In genomic region chr15:78435681-78436080, GRCm38 (mm10) we compare ENCODE assay signal across 23 mouse cellular contexts. TPM values are rescaled to one million over a fixed set of nuclear protein-coding genes. Genes with fewer than 3 reads are reported as not detected.
A peak's percentile ranks its signal among the peaks of the same experiment; 100 is the strongest.
DNase-seq lines count a peak whose midpoint lies in the region; TF ChIP-seq lines count a peak whose summit lies in the region.
"Had no signal": no experiment of that assay in that cellular context is flagged by ENCODE, and none has a peak within 500 bp of the region (broad histone marks: within the 10 kb centered on the region; RNA-seq: fewer than 3 reads in every experiment).

No protein-coding gene starts in this region.

- no peak for DNase-seq in gastrocnemius, adult 2 months
- DNase-seq in gastrocnemius, postnatal 10 days, result no peak
- no peak for DNase-seq in layer of hippocampus, adult 2 months (ENCODE audit: low spot score in 2 of 2)
- DNase-seq in layer of hippocampus, adult 9-10 months (ENCODE audit: low spot score), result no peak
- DNase-seq in ZHBTc4 (ENCODE audit: low read depth, low spot score), result peak; percentile 15
- no peak for DNase-seq in retina, postnatal 1 day
- DNase-seq in urinary bladder, postnatal 36 days (ENCODE audit: low spot score in 2 of 2), result no peak
- DNase-seq: heart, postnatal 4 days; kidney, postnatal 36 days; left cerebral cortex, postnatal 4 days; liver, embryonic 13.5 days; right cerebral cortex, postnatal 25 days had no signal

- no peak overlapping the region for H3ac ChIP-seq in C2C12 (ENCODE audit: control insufficient read depth, insufficient read length, low read depth)

- no peak for TF ChIP-seq CTCF in gastrocnemius, adult 2 months (IDR thresholded peaks at IDR 0.05)
- no peak for TF ChIP-seq CTCF in layer of hippocampus, adult 2 months (conservative IDR thresholded peaks at IDR 0.05)
- TF ChIP-seq CTCF in C2C12 (IDR thresholded peaks at IDR 0.05; ENCODE audit: control insufficient read depth, insufficient read depth, insufficient read length), result no peak

- peaks cover 55% of the 10 kb centered on the region for H3K36me3 ChIP-seq in C2C12 (ENCODE audit: control insufficient read depth, insufficient read depth)
- H3K36me3 ChIP-seq: liver, embryonic 13.5 days had no signal

- no peaks in the 10 kb centered on the region for H3K79me3 ChIP-seq in C2C12 (ENCODE audit: low read depth)

- intact Hi-C loops in gastrocnemius, adult 2 months (cut with DNase I), result no loop called here

- H3K4me3 ChIP-seq in gastrocnemius, adult 2 months, result no peak overlapping the region
- H3K4me3 ChIP-seq in layer of hippocampus, adult 2 months, result no peak overlapping the region
- H3K4me3 ChIP-seq in C2C12 (ENCODE audit: insufficient read depth, poor library complexity, severe bottlenecking), result no peak overlapping the region
- H3K4me3 ChIP-seq: embryonic facial prominence, embryonic 15.5 days; liver, embryonic 13.5 days had no signal

- no peaks in the 10 kb centered on the region for H3K27me3 ChIP-seq in C2C12 (ENCODE audit: control insufficient read depth, insufficient read depth, insufficient read length)
- H3K27me3 ChIP-seq: embryonic facial prominence, embryonic 15.5 days had no signal

- peak overlapping the region; percentile 3; the same call in 1 of the 2 replicates for H3K27ac ChIP-seq in gastrocnemius, adult 2 months
- H3K27ac ChIP-seq in layer of hippocampus, adult 2 months, result peak overlapping the region; percentile 87
- H3K27ac ChIP-seq: liver, embryonic 13.5 days had no signal

- peaks cover 5% of the 10 kb centered on the region for H3K79me2 ChIP-seq in C2C12 (ENCODE audit: control insufficient read depth, insufficient read depth)

TF ChIP-seq in C2C12, 6 proteins besides CTCF, POLR2A, EP300 and RAD21:
- TF ChIP-seq USF1 (IDR thresholded peaks at IDR 0.05; ENCODE audit: low read depth) (peak; percentile 24), MAX (IDR thresholded peaks at IDR 0.05) (no peak), FOSL1 (IDR thresholded peaks at IDR 0.05; ENCODE audit: insufficient read depth, low read length, poor library complexity, severe bottlenecking) (no peak), MYOG (IDR thresholded peaks at IDR 0.05; ENCODE audit: control insufficient read depth, extremely low read depth, insufficient read length) (no peak)

RNA-seq across cellular contexts. Expression of gene Kctd17, which starts 7.3 kb away (rescaled TPM):
- total RNA-seq in gastrocnemius, adult 2 months (2021), result 10 to 100 TPM in 1 of 2 experiments, 1 to 10 TPM in 1; 8.9 to 17.2 TPM
- total RNA-seq in gastrocnemius, postnatal 10 days (2021), result 10 to 100 TPM; 48.7 to 62.2 TPM
- 100 to 1,000 TPM; 263 to 271 TPM for total RNA-seq in layer of hippocampus, adult 2 months (2021)
- polyA plus RNA-seq in C2C12 (2012; fragmentation: generic; extraction: Trizol), result 228 TPM
- total RNA-seq: megakaryocyte-erythroid progenitor cell, adult 5-6 weeks; neutrophil, adult 5-6 weeks had no signal

RNA-seq across cellular contexts. Expression of gene Mpst, which starts 29.5 kb away (rescaled TPM):
- 10 to 100 TPM; 61.9 to 66.9 TPM for total RNA-seq in gastrocnemius, adult 2 months (2021)
- total RNA-seq in gastrocnemius, postnatal 10 days (2021), result 10 to 100 TPM; 34.6 to 40.5 TPM
- total RNA-seq in layer of hippocampus, adult 2 months (2021), result 10 to 100 TPM; 29.5 to 31.8 TPM
- polyA plus RNA-seq in C2C12 (2012; fragmentation: generic; extraction: Trizol), result 44.7 TPM

RNA-seq across cellular contexts. Expression of gene Tst, which starts 30.0 kb away (rescaled TPM):
- 10 to 100 TPM; 18.2 to 18.8 TPM for total RNA-seq in gastrocnemius, adult 2 months (2021)
- 10 to 100 TPM; 18.0 to 23.3 TPM for total RNA-seq in gastrocnemius, postnatal 10 days (2021)
- 10 to 100 TPM; 35.6 to 40.3 TPM for total RNA-seq in layer of hippocampus, adult 2 months (2021)
- polyA plus RNA-seq in C2C12 (2012; fragmentation: generic; extraction: Trizol), result 21.4 TPM

RNA-seq across cellular contexts. Expression of gene Tmprss6, which starts 32.8 kb away (rescaled TPM):
- total RNA-seq in gastrocnemius, adult 2 months (2021), result not detected
- total RNA-seq in gastrocnemius, postnatal 10 days (2021), result under 1 TPM in 1 of 2 experiments, not detected in 1; 0.38 TPM
- total RNA-seq in layer of hippocampus, adult 2 months (2021), result 1 to 10 TPM; 1.9 to 3.0 TPM
- 0.06 TPM for polyA plus RNA-seq in C2C12 (2012; fragmentation: generic; extraction: Trizol)
- total RNA-seq: heart, postnatal 4 days; left cerebral cortex, postnatal 4 days; megakaryocyte-erythroid progenitor cell, adult 5-6 weeks; monocyte, adult 5-6 weeks; neutrophil, adult 5-6 weeks had no signal

RNA-seq across cellular contexts. Expression of gene Tex33, which starts 40.0 kb away (rescaled TPM):
- not detected for total RNA-seq in gastrocnemius, adult 2 months (2021)
- not detected for total RNA-seq in gastrocnemius, postnatal 10 days (2021)
- total RNA-seq in layer of hippocampus, adult 2 months (2021), result not detected
- polyA plus RNA-seq in C2C12 (2012; fragmentation: generic; extraction: Trizol), result not detected
- total RNA-seq: adrenal gland, postnatal 14 days; gastrocnemius, adult 18-20 months; heart, postnatal 4 days; layer of hippocampus, postnatal 25 days; left cerebral cortex, postnatal 4 days; megakaryocyte-erythroid progenitor cell, adult 5-6 weeks; monocyte, adult 5-6 weeks; neutrophil, adult 5-6 weeks had no signal
- polyA plus RNA-seq: forebrain, embryonic 12.5 days; intestine, postnatal 0 days; liver, embryonic 13.5 days; lung, embryonic 16.5 days had no signal

Comparison
In these comparisons a context has a peak if more than half of its experiments do, and no peak if none do; other contexts are left out.
1. RNA of gene Kctd17, which starts 7.3 kb away (total RNA-seq): 263 to 271 TPM in layer of hippocampus, adult 2 months; 48.7 to 62.2 TPM in gastrocnemius, postnatal 10 days and 8.9 to 17.2 TPM in gastrocnemius, adult 2 months; every median in the first group is over 4 times any median in the second.